Mouse (Mus musculus): ENCODE data around the gene Bckdha.

GRCm38 (mm10) chr7:25582301-25582810 lies 76.4 kb downstream of the Bckdha start:
- TF ChIP-seq CTCF (IDR thresholded peaks at IDR 0.05; ENCODE audit: extremely low read depth, insufficient read depth, insufficient read length, insufficient replicate concordance) (no peak), POLR2A (IDR thresholded peaks at IDR 0.05; ENCODE audit: low read depth, low read length) (no peak)

Measured in spleen, adult 2 months (tissue).